Mouse (Mus musculus) induced T-regulatory cell, adult 2 months (primary cell): ENCODE data around the gene Adsl.

Experiments used
- DNase-seq: peaks from one replicate; pipeline ENCODE4 v3.0.0-alpha.2; 2012; ENCODE audit warnings: low read depth

Adsl gene

GRCm38 (mm10) chr15:80941468-80942040 lies 6.7 kb upstream of the Adsl start:
- DNase-seq, result no peak

DNA sequence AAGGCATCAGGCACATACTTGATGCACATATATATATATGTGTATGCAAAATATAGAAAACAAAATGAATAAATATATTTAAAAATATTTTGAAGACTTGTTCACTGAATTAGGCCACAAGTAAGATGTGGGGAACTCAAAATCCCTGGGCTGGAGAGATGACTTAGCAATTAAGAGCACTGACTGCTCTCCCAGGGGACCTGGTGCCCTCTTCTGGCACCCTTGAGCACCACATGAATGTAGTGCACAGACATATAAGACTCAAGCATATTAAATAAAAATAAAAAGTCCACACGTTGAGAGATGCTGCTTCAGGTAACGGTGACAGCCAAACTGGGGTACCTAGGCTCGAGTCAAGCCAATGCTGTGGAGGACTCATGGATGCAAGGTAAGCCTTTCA lies 2.4 kb upstream of the Adsl start:
- peak; percentile 76 for DNase-seq

- peak; percentile 40 for DNase-seq
Observed at GRCm38 (mm10) chr15:80949431-80949830, 1.1 kb downstream of the Adsl start.

- no peak for DNase-seq
Observed at GRCm38 (mm10) chr15:80950055-80950454, 1.8 kb downstream of the Adsl start.

GRCm38 (mm10) chr15:80953971-80954370 lies 5.7 kb downstream of the Adsl start:
- no peak for DNase-seq

GRCm38 (mm10) chr15:80954861-80955260 lies 6.6 kb downstream of the Adsl start:
- no peak for DNase-seq

DNA sequence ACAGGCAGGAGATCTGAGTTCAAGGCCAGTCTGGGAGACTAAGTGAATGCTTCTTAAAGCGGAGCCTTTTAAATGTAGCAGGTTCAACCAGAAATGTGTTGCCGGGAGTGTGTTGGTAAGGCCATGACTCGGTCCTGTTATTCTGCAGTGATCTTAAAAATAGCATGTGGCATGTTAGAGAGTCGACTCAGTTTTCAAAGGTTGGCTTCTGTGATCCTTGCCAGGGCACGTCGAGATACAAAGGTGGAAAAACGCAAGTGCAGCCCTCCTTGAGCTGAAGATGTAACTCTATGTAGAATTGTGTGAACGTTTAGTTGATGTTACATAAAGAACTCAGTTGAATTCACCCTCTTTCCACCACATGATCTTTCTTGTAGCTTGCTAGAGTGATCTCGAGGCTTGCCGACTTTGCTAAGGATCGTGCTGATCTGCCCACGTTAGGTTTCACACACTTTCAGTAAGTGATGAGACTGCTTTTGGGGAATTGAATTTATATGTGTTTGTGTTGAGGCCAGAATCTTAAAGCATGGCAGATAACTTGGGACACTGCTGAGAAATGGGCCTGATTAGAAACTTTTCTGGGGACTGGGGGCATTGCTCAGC lies 7.6 kb downstream of the Adsl start:
- no peak for DNase-seq

DNA sequence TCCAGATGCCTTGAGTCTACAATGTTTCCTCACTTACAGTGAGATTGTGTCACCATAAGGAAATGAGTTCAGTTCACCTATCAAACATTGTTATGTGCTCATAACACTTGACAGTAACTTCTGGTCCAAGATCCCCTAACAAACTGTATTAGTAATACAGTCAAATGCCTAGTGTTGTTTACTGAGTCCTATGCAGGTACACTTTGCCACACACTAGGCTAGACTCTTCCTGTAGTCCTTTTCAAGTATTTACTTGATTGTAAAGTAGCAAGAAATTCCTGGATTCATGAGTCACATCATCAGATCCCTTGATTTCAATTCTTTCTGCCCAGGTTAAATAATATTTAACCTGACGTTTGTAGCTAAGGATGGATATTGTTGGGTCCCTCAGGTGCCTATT lies 21.1 kb downstream of the Adsl start:
- DNase-seq, result no peak

GRCm38 (mm10) chr15:80974311-80974710 lies 26.0 kb downstream of the Adsl start:
- DNase-seq, result no peak

DNA sequence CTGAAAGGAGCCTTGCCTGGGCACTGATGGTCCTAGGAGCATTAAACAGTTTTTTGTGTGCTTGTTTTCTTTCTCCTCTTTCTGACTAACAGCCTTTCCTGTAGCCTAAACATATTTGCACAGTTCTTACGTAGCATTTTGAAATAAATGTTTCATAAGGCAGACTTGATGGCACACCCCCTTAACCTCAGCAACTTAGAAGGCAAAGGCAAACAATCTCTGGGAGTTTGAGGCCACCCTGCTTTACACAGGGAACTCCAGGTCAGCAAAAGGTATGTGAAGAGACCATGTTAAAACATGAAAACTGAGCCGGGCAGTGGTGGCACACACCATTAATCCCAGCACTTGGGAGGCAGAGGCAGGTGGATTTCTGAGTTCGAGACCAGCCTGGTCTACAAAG lies 27.4 kb downstream of the Adsl start:
- no peak for DNase-seq

DNA sequence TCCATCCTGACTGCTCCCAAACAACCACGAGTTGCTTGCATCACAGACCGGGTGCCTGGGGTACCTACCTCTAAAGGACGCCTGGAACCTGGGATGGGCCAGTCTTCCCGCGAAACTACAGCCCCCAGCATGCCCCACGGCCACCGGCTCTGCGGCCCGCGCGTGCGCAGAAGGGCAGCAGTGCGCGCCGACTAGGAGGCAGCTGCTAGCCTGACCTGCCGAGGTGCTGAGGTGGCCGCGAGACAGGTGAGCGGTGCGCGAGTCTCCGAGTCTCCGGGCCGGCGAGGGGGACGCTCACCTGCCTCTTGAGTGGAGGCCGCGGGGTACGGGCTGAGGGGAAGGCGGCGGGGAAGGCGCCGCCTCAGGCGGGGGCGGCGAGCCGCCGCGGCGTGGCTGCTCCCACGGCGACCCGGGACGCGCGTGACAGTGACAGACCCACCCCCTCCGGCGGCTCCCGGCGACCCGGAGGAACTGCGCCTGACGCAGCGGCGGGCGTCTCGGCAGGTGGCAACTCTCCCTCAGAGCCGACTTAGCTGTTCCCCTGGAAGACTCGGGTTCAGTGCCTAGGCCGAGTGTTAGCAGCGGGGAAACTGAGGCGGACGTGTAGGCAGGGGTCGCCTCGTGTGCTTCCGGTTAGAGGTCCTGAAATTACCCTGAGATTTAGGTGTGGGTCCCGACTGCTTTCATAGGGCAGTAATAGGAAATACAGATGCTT lies 29.5 kb downstream of the Adsl start, which contains the start of gene Sgsm3:
Gene Sgsm3, plus strand, starts transcription at position 146 of the 715 bp plus-strand sequence.
- peak; percentile 87 for DNase-seq

- DNase-seq, result no peak
Observed at GRCm38 (mm10) chr15:80979611-80980010, 31.3 kb downstream of the Adsl start.

DNA sequence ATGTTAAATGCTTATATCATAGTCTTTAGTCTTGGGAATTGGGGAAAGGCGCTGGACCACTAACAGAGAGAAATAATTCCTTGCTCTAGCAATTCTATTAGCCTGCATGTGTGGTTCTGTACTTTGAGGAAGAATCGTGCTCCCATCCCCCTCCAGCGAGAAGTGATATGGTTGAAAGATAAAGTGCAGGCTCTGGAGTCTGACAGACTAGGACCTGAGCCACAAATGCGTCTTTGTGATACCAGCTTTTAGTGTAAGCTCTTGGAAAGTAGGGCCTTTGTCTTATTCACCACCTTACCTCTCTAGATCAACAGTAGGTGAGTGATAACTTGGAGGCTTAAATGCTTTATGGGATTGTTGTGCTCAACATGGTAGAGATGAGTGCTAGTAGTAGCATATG lies 32.9 kb downstream of the Adsl start:
- DNase-seq, result no peak

DNA sequence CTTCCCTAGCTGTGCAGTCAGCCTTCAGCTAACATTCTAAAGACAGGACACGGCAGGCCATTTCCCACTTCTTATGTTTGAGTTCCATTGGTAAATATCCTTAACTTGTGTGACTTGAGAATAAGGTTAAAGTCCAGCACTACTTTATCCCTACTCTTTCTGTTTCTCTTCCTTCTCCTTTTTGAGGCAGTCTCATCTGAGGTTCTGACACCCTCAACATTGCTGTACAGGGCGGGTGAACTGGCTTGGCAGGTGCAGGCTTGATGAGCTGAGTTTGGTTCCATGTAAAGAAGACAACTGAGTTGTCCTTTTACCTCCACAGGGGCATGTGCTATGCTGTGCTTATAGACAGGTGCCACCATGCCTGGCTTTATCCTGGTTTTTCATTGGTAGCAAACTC lies 35.0 kb downstream of the Adsl start:
- DNase-seq, result no peak

GRCm38 (mm10) chr15:80988331-80988730 lies 40.0 kb downstream of the Adsl start:
- DNase-seq, result no peak

DNA sequence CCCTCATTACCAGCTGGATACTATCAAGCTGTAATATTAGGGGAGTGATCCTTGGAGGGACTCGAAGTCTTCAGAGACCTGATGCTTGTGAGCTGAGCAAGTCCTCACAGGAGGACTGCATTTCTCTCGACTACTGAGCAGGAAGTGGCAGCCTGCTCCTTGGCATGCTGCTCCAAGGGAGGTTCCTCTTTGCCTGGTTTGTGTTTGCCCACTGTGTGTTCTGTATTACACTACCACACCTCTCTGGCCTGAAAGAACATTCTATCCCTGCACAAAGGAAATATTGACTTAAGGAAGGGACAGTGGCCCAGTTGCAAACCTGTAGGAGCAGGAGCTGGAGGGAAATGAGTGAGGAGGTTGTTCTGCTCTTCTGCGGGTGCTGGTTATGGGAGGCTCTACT lies 41.4 kb downstream of the Adsl start:
- no peak for DNase-seq

DNA sequence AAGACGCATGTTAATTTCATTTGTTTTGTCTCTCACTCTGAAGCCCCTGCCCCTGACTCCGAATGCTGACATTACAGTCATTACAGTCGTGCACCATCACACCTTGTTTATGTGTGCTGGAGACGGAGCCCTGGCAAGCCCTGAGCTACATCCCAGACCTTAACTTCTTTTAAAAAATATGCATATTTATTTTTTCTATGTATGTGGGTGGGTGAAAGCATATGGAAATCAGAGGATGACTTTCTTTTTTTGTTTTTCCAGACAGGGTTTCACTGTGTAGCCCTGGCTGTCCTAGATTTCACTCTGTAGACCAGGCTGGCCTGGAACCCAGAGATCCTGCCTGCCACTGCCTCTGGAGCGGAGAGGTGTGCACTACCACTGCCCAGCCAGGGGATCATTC lies 46.7 kb downstream of the Adsl start:
- no peak for DNase-seq

DNA sequence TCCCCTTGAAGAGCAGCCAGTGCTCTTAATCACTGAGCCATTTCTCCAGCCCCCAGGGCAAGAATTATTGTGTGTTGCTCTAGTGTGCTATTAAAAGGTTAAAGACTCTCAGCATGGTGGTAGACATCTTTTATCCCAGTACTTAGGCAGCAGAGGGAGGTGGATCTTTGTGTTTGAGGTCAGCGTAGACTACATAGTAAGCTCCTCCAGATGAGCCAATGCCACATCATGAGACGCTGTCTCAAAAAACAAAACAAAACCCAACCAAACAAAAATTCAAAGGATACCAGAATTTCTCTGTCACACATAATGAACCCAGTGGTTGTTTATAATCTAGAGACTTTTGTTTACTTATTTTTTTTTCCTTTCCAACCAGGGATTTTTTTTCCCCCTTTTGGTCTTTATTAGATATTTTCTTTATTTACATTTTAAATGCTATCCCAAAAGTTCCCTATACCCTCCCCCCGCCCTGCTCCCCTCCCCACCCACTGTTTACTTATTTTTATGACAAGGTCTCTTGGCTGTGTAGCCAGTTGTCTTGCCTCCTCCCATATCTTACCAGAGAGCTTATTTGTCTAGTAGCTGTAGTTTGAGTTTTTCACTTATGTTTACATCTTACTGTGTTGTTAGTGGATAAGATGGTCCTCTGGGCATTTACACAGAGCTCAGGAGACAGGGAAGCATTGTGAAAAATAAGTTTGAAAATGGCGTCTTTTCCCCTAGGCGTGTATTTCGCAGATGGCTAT lies 48.0 kb downstream of the Adsl start:
- DNase-seq, result no peak

GRCm38 (mm10) chr15:80997077-80997476 lies 48.8 kb downstream of the Adsl start:
- DNase-seq, result no peak

DNA sequence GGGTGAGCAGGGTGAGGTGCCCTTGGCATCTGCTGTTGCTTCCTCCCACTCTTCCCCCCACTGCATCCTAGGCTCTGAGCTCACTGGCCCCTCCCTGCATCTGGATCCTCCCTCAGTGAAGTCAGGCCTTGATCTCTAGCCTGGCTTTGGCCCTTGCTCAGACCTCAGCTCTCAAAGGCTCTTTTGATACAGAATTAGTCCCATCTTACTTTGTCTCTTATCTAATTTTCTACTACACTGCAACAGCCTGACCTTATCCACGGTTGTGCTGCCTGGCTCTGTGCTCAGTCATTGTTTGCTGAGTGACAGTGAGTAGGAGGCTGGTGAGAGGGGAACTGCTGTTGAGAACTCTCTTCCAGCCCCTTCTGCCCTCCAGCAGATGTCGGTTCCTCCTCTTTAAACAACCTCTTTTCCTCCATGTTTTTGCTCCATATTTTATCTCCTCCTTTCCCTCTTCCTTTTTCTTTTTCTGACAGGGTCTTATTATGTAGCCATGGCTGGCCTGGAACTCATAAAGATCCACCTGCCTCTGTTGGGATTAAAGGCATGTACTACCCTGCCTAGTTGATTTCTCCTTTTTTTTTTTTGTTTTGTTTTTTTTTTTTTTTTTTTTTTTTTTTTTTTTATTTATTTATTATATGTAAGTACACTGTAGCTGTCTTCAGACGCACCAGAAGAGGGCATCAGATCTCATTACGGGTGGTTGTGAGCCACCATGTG lies 52.3 kb downstream of the Adsl start:
- no peak for DNase-seq

- DNase-seq, result no peak
Observed at GRCm38 (mm10) chr15:81006127-81006735, 57.9 kb downstream of the Adsl start.

DNA sequence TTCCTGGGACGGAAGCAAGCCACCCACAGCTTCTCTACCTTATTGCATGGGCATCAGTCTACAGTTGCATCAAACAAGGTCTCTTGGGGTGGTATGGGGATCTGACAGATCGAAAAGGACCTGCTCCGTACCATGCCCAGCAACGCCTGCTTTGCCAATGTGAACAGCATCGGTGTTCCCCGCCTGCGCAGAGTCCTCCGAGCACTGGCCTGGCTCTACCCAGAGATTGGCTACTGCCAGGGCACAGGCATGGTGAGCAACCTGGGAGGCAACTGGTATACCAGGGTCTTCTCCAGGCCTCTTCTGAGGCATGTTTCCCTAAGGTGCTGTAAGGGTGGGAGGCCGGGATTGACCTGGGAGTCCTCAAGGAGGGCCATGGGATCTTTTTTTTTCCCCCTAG lies 59.0 kb downstream of the Adsl start:
- DNase-seq, result no peak
